Mouse (Mus musculus) ES-E14 (cell line): ENCODE measurements around the gene Cyfip2. TPM values are rescaled to one million over a fixed set of nuclear protein-coding genes. Genes with fewer than 3 reads are reported as not detected.

Source experiments
- DNase-seq: peaks from one replicate; pipeline ENCODE4 v3.0.0-alpha.2; 2013; ENCODE audit warnings: low read depth, low spot score
- H3K27ac ChIP-seq: 2 replicates; pipeline ENCODE4 v1.5.1; 2012; ENCODE audit warnings: low read depth, mild to moderate bottlenecking, low read length, moderate library complexity, mixed read lengths; ENCODE audit not compliant: poor library complexity, insufficient read depth, severe bottlenecking
- H3K36me3 ChIP-seq: 2 replicates; pipeline ENCODE4 v1.6.1; 2012; ENCODE audit warnings: mild to moderate bottlenecking, low read length, moderate library complexity, mixed read lengths; ENCODE audit not compliant: control insufficient read depth, poor library complexity, insufficient read depth, severe bottlenecking
- H3K4me1 ChIP-seq, 2 experiments: fragments of 150-350 bp in 1 of 2; sonication (generic) in 1 of 2; 2 replicates each; pipeline ENCODE4 v1.6.1; 2012; ENCODE audit warnings: low read length in 2 of 2, mild to moderate bottlenecking in 1 of 2, mixed read lengths in 1 of 2; ENCODE audit not compliant: control insufficient read depth in 2 of 2, insufficient read depth in 2 of 2, poor library complexity in 1 of 2
- H3K4me3 ChIP-seq, 2 experiments: fragments of 150-350 bp in 1 of 2; sonication (generic) in 1 of 2; 2 replicates each; pipeline ENCODE4 v1.5.1; 2012; ENCODE audit warnings: low read length in 2 of 2, low read depth in 1 of 2, mild to moderate bottlenecking in 1 of 2, mixed read lengths in 1 of 2; ENCODE audit not compliant: insufficient read depth in 1 of 2, poor library complexity in 1 of 2, severe bottlenecking in 1 of 2
- H3K9ac ChIP-seq: 2 replicates; pipeline ENCODE4 v1.6.1; 2012; ENCODE audit warnings: low read depth, mild to moderate bottlenecking, low read length, mixed read lengths; ENCODE audit not compliant: poor library complexity, insufficient read depth, severe bottlenecking
- H3K9me3 ChIP-seq: fragments of 150-350 bp; sonication (generic); 2 replicates; pipeline ENCODE4 v1.6.1; 2012; ENCODE audit warnings: low read depth, mild to moderate bottlenecking, low read length; ENCODE audit not compliant: control insufficient read depth, insufficient read depth
- CHD2 ChIP-seq: IDR thresholded peaks from 2 replicates; pipeline ENCODE4 v1.6.1; 2014; ENCODE audit warnings: mild to moderate bottlenecking, low read depth, low read length, inconsistent platforms
- HCFC1 ChIP-seq: IDR thresholded peaks from 2 replicates; pipeline ENCODE4 v1.6.1; 2012; ENCODE audit warnings: low read length, inconsistent platforms, borderline replicate concordance; ENCODE audit not compliant: insufficient read depth
- MAFK ChIP-seq: IDR thresholded peaks from 2 replicates; pipeline ENCODE4 v1.6.1; 2014; ENCODE audit warnings: mild to moderate bottlenecking, low read depth, low read length, inconsistent platforms; ENCODE audit not compliant: insufficient read depth
- ZC3H11A ChIP-seq: IDR thresholded peaks from 2 replicates; pipeline ENCODE4 v1.6.1; 2012; ENCODE audit warnings: low read depth, mild to moderate bottlenecking, inconsistent platforms, low read length, borderline replicate concordance
- ZNF384 ChIP-seq: IDR thresholded peaks from 2 replicates; pipeline ENCODE4 v1.6.1; 2012; ENCODE audit warnings: low read depth, low read length, inconsistent platforms
- in situ Hi-C, 2 experiments: fragments of 600-800 bp; cut with MboI; formaldehyde crosslinking; loops; one replicate each; pipeline ENCODE4 v1.15.1; 2025; ENCODE audit warnings: low sequenced_read_pairs in 2 of 2, inconsistent platforms in 1 of 2; ENCODE audit not compliant: unreplicated experiment in 2 of 2
- total RNA-seq: library from RNA; depleted of rRNA; stranded (reverse); fragments of 300-350 nt; gene quantifications from 2 replicates; pipeline ENCODE4 v1.2.3, GENCODE M21; 2012

The Cyfip2 gene
- total RNA-seq, 1 experiment = 7.4 TPM

DNA sequence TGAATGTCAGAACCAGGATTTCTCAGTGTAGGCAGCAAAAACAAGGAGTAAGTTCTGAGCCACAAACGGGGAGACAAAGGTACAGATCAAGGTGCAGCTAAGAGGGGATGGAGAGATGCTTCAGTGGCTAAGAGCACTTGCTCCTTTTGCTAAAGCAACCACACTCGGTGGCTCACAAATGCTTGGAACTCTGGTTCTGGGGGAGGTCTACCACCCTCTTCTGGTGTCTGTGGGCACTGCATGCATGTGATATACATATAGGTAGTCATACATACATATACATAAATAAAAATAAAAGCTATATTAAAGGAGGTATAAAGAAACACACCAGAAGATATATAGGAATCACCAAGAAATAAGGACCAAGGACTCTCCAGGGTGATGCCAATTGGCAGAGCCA lies 89.1 kb downstream of the Cyfip2 start:
- Histone ChIP-seq H3K4me1 (peaks cover 0 to 9% of the 10 kb centered on the region in 2 experiments; a peak in 1 of 4 replicates), H3K36me3 (no peaks in the 10 kb centered on the region), H3K4me3 (no peak overlapping the region), H3K9me3 (no peaks in the 10 kb centered on the region), H3K9ac (no peak overlapping the region), H3K27ac (no peak overlapping the region)
- no peak for TF ChIP-seq ZC3H11A
- TF ChIP-seq HCFC1 = no peak
- TF ChIP-seq ZNF384 = no peak
- TF ChIP-seq CHD2 = no peak
- TF ChIP-seq MAFK = no peak
- in situ Hi-C loops = no loop called here
- DNase-seq = no peak

DNA sequence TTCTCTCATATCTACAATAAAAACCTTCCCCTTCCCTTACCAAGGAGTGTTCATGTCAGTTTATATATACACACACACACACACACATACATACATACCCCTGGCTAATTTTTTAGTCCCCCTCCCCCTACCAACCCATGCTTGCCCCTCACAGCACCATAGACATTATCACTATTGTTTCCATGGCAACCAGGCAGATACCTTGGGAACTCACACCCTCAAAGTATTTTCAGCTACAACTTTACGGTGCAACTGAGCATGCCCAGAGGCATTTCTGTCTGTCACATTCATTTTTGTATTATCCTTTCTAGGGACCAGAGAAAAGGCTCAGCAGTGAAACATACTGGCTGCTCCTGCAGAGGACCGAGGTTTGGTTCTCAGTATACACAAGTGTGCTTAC lies 92.4 kb downstream of the Cyfip2 start:
- DNase-seq = no peak
- in situ Hi-C loops = no loop called here
- no peak for TF ChIP-seq HCFC1
- TF ChIP-seq ZC3H11A = no peak
- TF ChIP-seq ZNF384 = no peak
- TF ChIP-seq CHD2 = no peak
- no peak for TF ChIP-seq MAFK

DNA sequence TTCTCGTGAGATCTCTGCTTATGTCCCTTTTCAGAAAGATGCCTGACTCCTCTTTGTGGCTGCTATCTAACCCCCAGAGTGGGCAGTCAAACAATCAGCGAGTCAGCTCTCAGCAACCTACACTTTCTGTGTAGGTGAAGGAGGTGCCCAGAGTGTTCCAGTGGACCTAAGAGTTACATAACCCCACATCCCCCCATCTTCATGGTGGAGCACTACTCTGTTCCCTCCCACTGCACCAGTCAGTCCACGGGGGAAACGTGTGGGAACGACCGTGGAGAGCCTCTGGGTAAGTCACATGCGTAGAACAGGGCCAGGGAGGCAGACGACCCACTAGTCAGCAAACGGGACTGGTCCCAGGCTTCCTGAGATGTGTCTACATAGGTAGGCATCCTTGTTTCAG lies 93.3 kb downstream of the Cyfip2 start:
- H3K36me3 ChIP-seq = no peaks in the 10 kb centered on the region
- no peaks in the 10 kb centered on the region for H3K9me3 ChIP-seq
- TF ChIP-seq ZNF384 (no peak), MAFK (no peak), CHD2 (no peak), ZC3H11A (no peak), HCFC1 (no peak)
- no peak for DNase-seq
- peaks cover 0 to 15% of the 10 kb centered on the region in 2 experiments; a peak in 2 of 4 replicates for H3K4me1 ChIP-seq
- H3K27ac ChIP-seq = no peak overlapping the region
- H3K9ac ChIP-seq = no peak overlapping the region
- no peak overlapping the region for H3K4me3 ChIP-seq
- in situ Hi-C loops = loop anchor here (10.0 kb wide), 1 partner anchor 185 kb away; no protein-coding TSS in a partner anchor

More for the DNA sequence above, 92.4 kb downstream of the Cyfip2 start:
- no peak overlapping the region for H3K4me3 ChIP-seq
- no peaks in the 10 kb centered on the region for H3K9me3 ChIP-seq
- no peak overlapping the region for H3K27ac ChIP-seq
- peaks cover 0 to 15% of the 10 kb centered on the region in 2 experiments; a peak in 2 of 4 replicates for H3K4me1 ChIP-seq
- no peaks in the 10 kb centered on the region for H3K36me3 ChIP-seq
- H3K9ac ChIP-seq = no peak overlapping the region

DNA sequence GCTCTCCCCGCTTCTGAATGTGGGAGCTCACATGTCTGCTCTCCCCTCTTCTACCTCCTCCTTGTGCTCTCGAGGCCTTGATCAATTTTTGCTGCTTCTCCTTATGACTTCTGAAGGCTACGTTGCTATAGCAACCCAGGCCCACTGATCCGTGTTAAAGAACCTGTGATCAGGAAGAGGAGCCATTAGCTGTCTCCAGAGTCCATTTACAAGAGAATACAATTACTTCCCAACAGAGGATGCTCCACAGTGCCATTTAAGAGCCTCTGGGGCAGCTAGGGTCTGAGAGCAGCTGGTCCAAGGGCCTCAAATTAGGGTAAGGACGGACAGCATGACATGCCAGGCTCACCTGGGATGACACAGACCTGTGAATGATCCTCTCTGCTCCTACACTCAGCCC lies 94.1 kb downstream of the Cyfip2 start:
- no peak for DNase-seq
- in situ Hi-C loops = loop anchor here (10.0 kb wide), 1 partner anchor 184 kb away; no protein-coding TSS in a partner anchor
- Histone ChIP-seq H3K4me1 (peaks cover 0 to 15% of the 10 kb centered on the region in 2 experiments; a peak in 2 of 4 replicates), H3K9ac (no peak overlapping the region), H3K4me3 (no peak overlapping the region), H3K9me3 (no peaks in the 10 kb centered on the region), H3K36me3 (no peaks in the 10 kb centered on the region), H3K27ac (no peak overlapping the region)
- TF ChIP-seq ZNF384 = no peak
- no peak for TF ChIP-seq MAFK
- no peak for TF ChIP-seq CHD2
- TF ChIP-seq ZC3H11A = no peak
- no peak for TF ChIP-seq HCFC1

DNA sequence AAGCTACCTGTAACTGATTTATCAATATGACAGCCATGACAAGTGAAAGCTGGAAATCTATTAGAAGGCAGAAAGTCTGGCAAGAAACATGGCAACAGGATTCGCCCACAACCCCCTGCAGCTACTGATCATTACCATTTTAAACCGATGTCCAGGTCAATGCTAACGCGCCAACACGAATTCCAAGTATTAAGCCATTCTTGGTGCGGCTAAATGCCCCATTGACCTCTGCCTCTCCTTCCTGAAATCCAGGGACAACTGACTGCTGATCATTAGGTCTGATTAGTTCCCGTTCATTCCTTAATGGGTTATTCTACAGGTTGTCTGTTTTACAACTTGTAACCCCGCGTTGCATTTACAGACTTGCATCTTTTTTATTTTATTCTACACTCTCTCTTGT lies 95.0 kb downstream of the Cyfip2 start:
- H3K9ac ChIP-seq = no peak overlapping the region
- DNase-seq = no peak
- H3K4me1 ChIP-seq = peaks cover 0 to 15% of the 10 kb centered on the region in 2 experiments; a peak in 2 of 4 replicates
- no peaks in the 10 kb centered on the region for H3K36me3 ChIP-seq
- no peak overlapping the region for H3K27ac ChIP-seq
- H3K9me3 ChIP-seq = no peaks in the 10 kb centered on the region
- no peak for TF ChIP-seq ZNF384
- no peak for TF ChIP-seq CHD2
- TF ChIP-seq MAFK = no peak
- TF ChIP-seq HCFC1 = no peak
- TF ChIP-seq ZC3H11A = no peak
- H3K4me3 ChIP-seq = no peak overlapping the region
- in situ Hi-C loops = loop anchor here (10.0 kb wide), 1 partner anchor 183 kb away; no protein-coding TSS in a partner anchor
